Mouse (Mus musculus): Measurements from ENCODE around the gene Clrn1. TPM values are rescaled to one million over a fixed set of nuclear protein-coding genes. Genes with fewer than 3 reads are reported as not detected.
"Not testable (repeated sequence)": the region's sequence is repeated elsewhere in the genome, so short reads cannot be mapped to it uniquely, and the experiment has no call there.

Gene Clrn1
- polyA plus RNA-seq, 1 experiment from 2014 or later, result not detected

- no peaks in the 10 kb centered on the region for H3K9me3 ChIP-seq (replicated peaks)
- no peaks in the 10 kb centered on the region for H3K27me3 ChIP-seq (replicated peaks)
- H3K9ac ChIP-seq, result no peak overlapping the region
- ATAC-seq, result no peak
- no peak overlapping the region for H3K4me3 ChIP-seq
- no peak overlapping the region for H3K27ac ChIP-seq
- H3K4me1 ChIP-seq, result no peaks in the 10 kb centered on the region
- no peak overlapping the region for H3K4me2 ChIP-seq
- H3K36me3 ChIP-seq, result no peaks in the 10 kb centered on the region
Measured at GRCm38 (mm10) chr3:58883511-58883907, 1.6 kb downstream of the Clrn1 start.

- ATAC-seq, result no peak
- WGBS (ENCODE audit: insufficient replicate concordance), result 20% methylated on average over 8 of the region's 8 CpGs
Measured at GRCm38 (mm10) chr3:58882878-58883510, 2.1 kb downstream of the Clrn1 start.

GRCm38 (mm10) chr3:58881016-58881415 lies 4.1 kb downstream of the Clrn1 start:
- Histone ChIP-seq H3K27ac (no peak overlapping the region), H3K9ac (no peak overlapping the region), H3K36me3 (no peaks in the 10 kb centered on the region), H3K4me1 (no peaks in the 10 kb centered on the region), H3K27me3 (replicated peaks) (no peaks in the 10 kb centered on the region), H3K4me2 (no peak overlapping the region), H3K9me3 (replicated peaks) (no peaks in the 10 kb centered on the region), H3K4me3 (no peak overlapping the region)
- no peak for ATAC-seq
- 66% methylated on average over 1 of the region's 1 CpGs for WGBS (ENCODE audit: insufficient replicate concordance)

More at GRCm38 (mm10) chr3:58882878-58883510, 2.1 kb downstream of the Clrn1 start:
- Histone ChIP-seq H3K27ac (no peak overlapping the region), H3K27me3 (replicated peaks) (no peaks in the 10 kb centered on the region), H3K36me3 (no peaks in the 10 kb centered on the region), H3K4me2 (no peak overlapping the region), H3K9ac (no peak overlapping the region), H3K4me1 (no peaks in the 10 kb centered on the region), H3K9me3 (replicated peaks) (no peaks in the 10 kb centered on the region), H3K4me3 (no peak overlapping the region)

GRCm38 (mm10) chr3:58880181-58880580 lies 5.0 kb downstream of the Clrn1 start:
- Histone ChIP-seq H3K27me3 (replicated peaks) (no peaks in the 10 kb centered on the region), H3K9ac (no peak overlapping the region), H3K36me3 (no peaks in the 10 kb centered on the region), H3K4me2 (no peak overlapping the region), H3K9me3 (replicated peaks) (no peaks in the 10 kb centered on the region), H3K27ac (no peak overlapping the region), H3K4me1 (no peaks in the 10 kb centered on the region), H3K4me3 (no peak overlapping the region)
- no peak for ATAC-seq
- 58% methylated on average over 2 of the region's 2 CpGs for WGBS (ENCODE audit: insufficient replicate concordance)

GRCm38 (mm10) chr3:58871882-58872281 lies 13.3 kb downstream of the Clrn1 start:
- not testable (repeated sequence) for H3K4me3 ChIP-seq; ATAC-seq; H3K36me3 ChIP-seq; H3K4me2 ChIP-seq; H3K4me1 ChIP-seq; H3K9ac ChIP-seq; H3K27me3 ChIP-seq (replicated peaks); H3K27ac ChIP-seq; H3K9me3 ChIP-seq (replicated peaks)
- 61% methylated on average over 2 of the region's 2 CpGs for WGBS (ENCODE audit: insufficient replicate concordance)

GRCm38 (mm10) chr3:58865690-58866089 lies 19.4 kb downstream of the Clrn1 start:
- no peaks in the 10 kb centered on the region for H3K36me3 ChIP-seq
- H3K9me3 ChIP-seq (replicated peaks), result no peaks in the 10 kb centered on the region
- H3K4me2 ChIP-seq, result no peak overlapping the region
- H3K4me3 ChIP-seq, result no peak overlapping the region
- H3K27ac ChIP-seq, result no peak overlapping the region
- H3K9ac ChIP-seq, result no peak overlapping the region
- no peak for ATAC-seq
- no peaks in the 10 kb centered on the region for H3K27me3 ChIP-seq (replicated peaks)
- H3K4me1 ChIP-seq, result no peaks in the 10 kb centered on the region
- 57% methylated on average over 7 of the region's 7 CpGs for WGBS (ENCODE audit: insufficient replicate concordance)

- Histone ChIP-seq H3K4me3 (no peak overlapping the region), H3K27me3 (replicated peaks) (no peaks in the 10 kb centered on the region), H3K4me1 (no peaks in the 10 kb centered on the region), H3K4me2 (no peak overlapping the region), H3K36me3 (no peaks in the 10 kb centered on the region), H3K9me3 (replicated peaks) (no peaks in the 10 kb centered on the region), H3K9ac (no peak overlapping the region), H3K27ac (no peak overlapping the region)
- ATAC-seq, result no peak
- 82% methylated on average over 2 of the region's 2 CpGs for WGBS (ENCODE audit: insufficient replicate concordance)
Measured at GRCm38 (mm10) chr3:58862976-58863375, 22.2 kb downstream of the Clrn1 start.

- 35% methylated on average over 1 of the region's 1 CpGs for WGBS (ENCODE audit: insufficient replicate concordance)
- no peaks in the 10 kb centered on the region for H3K36me3 ChIP-seq
- H3K27ac ChIP-seq, result no peak overlapping the region
- H3K4me3 ChIP-seq, result no peak overlapping the region
- H3K4me1 ChIP-seq, result no peaks in the 10 kb centered on the region
- H3K4me2 ChIP-seq, result no peak overlapping the region
- no peak overlapping the region for H3K9ac ChIP-seq
- no peaks in the 10 kb centered on the region for H3K9me3 ChIP-seq (replicated peaks)
- no peak for ATAC-seq
- H3K27me3 ChIP-seq (replicated peaks), result no peaks in the 10 kb centered on the region
Measured at GRCm38 (mm10) chr3:58843415-58843814, 41.7 kb downstream of the Clrn1 start.

- 68% methylated on average over 5 of the region's 5 CpGs for WGBS (ENCODE audit: insufficient replicate concordance)
- ATAC-seq, result no peak
- Histone ChIP-seq H3K9me3 (replicated peaks) (no peaks in the 10 kb centered on the region), H3K27me3 (replicated peaks) (no peaks in the 10 kb centered on the region), H3K36me3 (no peaks in the 10 kb centered on the region), H3K4me1 (no peaks in the 10 kb centered on the region), H3K4me3 (no peak overlapping the region), H3K27ac (no peak overlapping the region), H3K4me2 (no peak overlapping the region), H3K9ac (no peak overlapping the region)
Measured at GRCm38 (mm10) chr3:58833442-58834160, 51.5 kb downstream of the Clrn1 start.

GRCm38 (mm10) chr3:58832888-58833287 lies 52.3 kb downstream of the Clrn1 start:
- WGBS (ENCODE audit: insufficient replicate concordance), result 61% methylated on average over 2 of the region's 2 CpGs
- no peaks in the 10 kb centered on the region for H3K27me3 ChIP-seq (replicated peaks)
- no peak for ATAC-seq

GRCm38 (mm10) chr3:58831586-58831985 lies 53.6 kb downstream of the Clrn1 start:
- WGBS (ENCODE audit: insufficient replicate concordance), result 65% methylated on average over 5 of the region's 5 CpGs
- no peak for ATAC-seq
- H3K27ac ChIP-seq, result no peak overlapping the region

More at GRCm38 (mm10) chr3:58832888-58833287, 52.3 kb downstream of the Clrn1 start:
- no peak overlapping the region for H3K4me3 ChIP-seq
- H3K4me1 ChIP-seq, result no peaks in the 10 kb centered on the region
- H3K36me3 ChIP-seq, result no peaks in the 10 kb centered on the region
- H3K9ac ChIP-seq, result no peak overlapping the region
- H3K9me3 ChIP-seq (replicated peaks), result no peaks in the 10 kb centered on the region
- no peak overlapping the region for H3K27ac ChIP-seq
- H3K4me2 ChIP-seq, result no peak overlapping the region

GRCm38 (mm10) chr3:58829926-58830325 lies 55.2 kb downstream of the Clrn1 start:
- H3K9ac ChIP-seq, result no peak overlapping the region
- H3K4me2 ChIP-seq, result no peak overlapping the region
- no peak for ATAC-seq
- no peaks in the 10 kb centered on the region for H3K27me3 ChIP-seq (replicated peaks)
- H3K4me3 ChIP-seq, result no peak overlapping the region
- H3K4me1 ChIP-seq, result no peaks in the 10 kb centered on the region
- H3K36me3 ChIP-seq, result no peaks in the 10 kb centered on the region
- 65% methylated on average over 1 of the region's 1 CpGs for WGBS (ENCODE audit: insufficient replicate concordance)
- no peaks in the 10 kb centered on the region for H3K9me3 ChIP-seq (replicated peaks)
- H3K27ac ChIP-seq, result no peak overlapping the region

More at GRCm38 (mm10) chr3:58831586-58831985, 53.6 kb downstream of the Clrn1 start:
- Histone ChIP-seq H3K9me3 (replicated peaks) (no peaks in the 10 kb centered on the region), H3K36me3 (no peaks in the 10 kb centered on the region), H3K4me2 (no peak overlapping the region), H3K9ac (no peak overlapping the region), H3K4me1 (no peaks in the 10 kb centered on the region), H3K27me3 (replicated peaks) (no peaks in the 10 kb centered on the region), H3K4me3 (no peak overlapping the region)
